Mouse (Mus musculus) neutrophil, adult 5-6 weeks (primary cell): ENCODE results near the gene Ferd3l. TPM values are rescaled to one million over a fixed set of nuclear protein-coding genes. Genes with fewer than 3 reads are reported as not detected.

Experiments
- ATAC-seq: fragments of 151-379, 151-347 bp; 2 replicates; pipeline ENCODE4 v1.8.0; 2017; ENCODE audit warnings: mild to moderate bottlenecking, moderate TSS enrichment; ENCODE audit not compliant: insufficient number of reproducible peaks, poor library complexity, low FRiP score, severe bottlenecking; ENCODE audit errors: extremely low read depth
- total RNA-seq: library from RNA; stranded (forward); fragments of 200-1000 nt; gene quantifications from 2 replicates; pipeline ENCODE4 v1.2.3, GENCODE M21; 2017

Gene Ferd3l
- total RNA-seq, 1 experiment from 2014 or later: not detected

DNA sequence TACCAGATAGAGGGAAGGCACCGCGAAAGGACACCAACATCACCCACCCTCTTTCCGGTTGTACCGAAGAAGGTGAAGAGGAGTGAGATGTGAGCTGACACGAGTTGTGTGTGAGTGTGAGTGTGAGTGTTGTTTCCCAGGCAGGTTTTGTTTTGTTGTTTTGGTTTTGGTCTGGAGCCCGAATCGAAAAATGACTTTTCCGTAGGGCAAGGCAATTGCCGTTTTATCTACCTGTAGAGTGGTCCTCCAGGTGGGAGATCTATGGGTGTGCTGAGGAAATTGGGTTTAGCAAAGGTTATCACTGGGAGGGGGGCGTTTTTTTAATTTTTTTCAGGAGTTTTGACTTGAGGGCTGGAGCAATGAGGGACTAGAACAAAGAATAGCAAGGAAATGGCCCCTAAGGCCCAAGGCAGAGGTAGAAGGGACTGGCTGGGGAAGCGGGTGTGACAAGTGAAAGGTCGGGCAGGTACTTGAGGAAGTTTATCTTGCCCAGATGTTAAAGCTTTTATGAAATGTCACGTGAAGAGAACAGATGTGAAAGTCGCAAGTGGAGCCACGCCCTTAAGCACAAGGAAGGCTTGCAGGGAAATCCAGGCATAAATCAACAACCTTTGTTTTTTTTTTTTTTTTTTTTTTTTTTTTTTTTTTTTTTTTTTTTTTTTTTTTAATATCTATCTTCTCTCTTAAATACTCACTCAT lies 35.6 kb downstream of the Ferd3l start:
- no peak for ATAC-seq

DNA sequence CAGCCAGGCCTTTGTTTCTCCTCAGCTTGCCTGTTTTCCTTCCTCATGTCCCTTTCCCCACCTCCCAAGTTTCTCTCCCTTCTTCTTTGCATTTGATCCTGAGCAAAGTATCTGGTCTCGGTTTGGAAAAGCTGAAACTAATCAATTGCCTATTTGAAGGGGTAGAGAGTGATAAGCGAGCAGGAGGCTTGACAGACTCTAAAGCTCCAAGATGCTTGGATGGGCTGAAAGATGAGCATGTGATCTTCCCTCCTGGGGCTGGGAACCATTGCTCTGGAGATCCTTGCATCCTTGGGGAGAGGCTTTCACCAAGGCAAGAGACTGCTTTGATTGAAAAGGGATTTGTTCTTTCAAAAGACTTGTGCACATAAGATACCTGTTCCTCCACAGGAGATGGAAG lies 36.2 kb downstream of the Ferd3l start:
- no peak for ATAC-seq

DNA sequence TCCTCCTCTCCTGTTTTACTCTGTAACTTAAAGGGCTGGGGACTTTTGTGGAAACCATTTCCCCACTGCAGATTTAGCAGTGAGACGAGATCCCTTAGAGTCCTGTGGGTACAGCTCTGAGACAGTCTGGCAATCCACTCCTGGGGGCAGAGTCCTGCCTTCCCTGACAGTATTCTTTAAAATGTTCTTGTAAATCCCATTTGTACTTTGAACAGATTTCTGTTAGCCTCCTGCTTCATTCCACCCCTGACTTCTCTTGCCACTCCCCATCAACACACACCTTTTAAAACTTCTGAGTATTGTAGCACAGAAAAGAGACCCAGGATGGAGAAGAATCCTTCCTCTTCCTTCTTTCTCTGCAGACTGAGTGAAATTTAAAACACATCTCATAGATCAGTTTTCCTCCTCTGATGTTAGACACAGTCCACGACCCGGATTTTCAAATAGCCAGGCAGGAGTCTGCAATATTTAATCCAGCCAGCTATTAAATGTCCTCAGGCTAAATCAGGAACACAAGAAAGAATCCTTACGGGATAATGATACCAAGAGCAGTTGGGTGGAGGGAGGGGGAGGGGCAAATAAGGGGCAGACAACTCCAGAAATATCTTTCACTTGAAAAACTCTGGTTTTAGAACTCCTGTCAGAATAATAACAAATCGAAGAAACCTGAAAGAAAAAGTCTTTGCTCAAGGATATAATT lies 37.6 kb downstream of the Ferd3l start:
- ATAC-seq: no peak

DNA sequence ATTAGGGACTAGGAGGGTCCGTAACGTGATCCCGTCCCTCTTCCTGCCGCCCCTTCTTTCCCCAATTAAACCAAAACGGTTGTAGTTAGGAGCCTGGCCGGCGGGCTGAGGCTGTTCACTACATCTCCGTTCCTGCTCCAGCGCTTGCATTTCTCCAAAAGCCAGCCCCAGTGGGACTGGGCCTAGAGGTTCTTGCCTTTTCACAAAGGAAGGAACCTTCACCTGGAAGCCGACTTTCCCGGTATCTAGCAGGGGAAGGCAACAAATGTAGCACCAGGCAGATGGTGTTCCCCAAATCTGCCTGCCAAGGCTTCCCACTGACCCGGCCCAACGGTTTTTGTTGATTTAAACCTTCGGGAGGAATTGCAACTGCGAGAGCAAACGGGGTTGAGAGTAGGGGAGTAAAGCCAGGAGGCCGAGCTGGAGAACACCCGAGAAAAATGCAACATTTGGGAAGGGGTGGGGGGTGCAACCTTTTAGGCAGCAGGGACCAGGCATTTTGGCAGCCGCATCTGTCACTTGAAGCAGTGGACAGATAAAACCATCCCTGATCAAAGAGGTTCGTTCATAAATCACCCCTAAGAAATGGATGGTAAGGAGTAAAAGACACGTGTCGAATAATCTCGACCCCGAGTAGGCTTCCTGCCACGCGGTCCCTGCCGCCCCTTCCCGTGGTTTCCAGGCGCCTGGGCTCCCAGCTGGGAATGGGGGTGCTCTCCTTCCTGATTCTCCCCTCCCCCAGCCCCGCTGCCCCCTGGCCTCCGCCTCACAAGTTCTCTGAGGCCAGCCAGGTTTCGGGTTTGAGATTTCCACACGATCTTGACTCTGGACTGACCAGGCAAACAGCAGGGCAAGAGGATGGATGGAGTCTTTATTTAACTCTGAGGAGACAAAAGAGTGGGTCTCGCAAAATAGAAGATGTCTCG lies 38.5 kb downstream of the Ferd3l start:
- ATAC-seq: no peak

DNA sequence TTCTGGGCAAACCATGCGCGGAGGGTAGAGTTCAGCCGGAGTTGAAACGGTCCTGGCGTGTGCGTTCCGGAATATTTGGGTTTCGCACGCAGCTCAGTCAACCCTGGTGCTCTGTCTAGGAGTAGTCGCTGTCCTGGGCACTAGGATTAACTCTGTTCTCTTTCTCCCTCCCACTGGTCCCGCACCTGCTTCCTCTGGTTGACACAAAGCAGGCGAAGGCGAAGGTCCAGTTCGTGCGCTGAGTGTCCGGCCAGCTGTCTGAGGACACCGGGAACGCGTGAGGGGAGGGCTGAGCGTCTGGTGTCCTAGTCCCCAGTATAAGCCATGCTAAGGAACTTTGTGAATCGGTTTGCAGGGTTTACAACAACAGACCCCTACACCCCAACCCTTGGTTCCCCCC lies 39.3 kb downstream of the Ferd3l start:
- ATAC-seq: no peak

DNA sequence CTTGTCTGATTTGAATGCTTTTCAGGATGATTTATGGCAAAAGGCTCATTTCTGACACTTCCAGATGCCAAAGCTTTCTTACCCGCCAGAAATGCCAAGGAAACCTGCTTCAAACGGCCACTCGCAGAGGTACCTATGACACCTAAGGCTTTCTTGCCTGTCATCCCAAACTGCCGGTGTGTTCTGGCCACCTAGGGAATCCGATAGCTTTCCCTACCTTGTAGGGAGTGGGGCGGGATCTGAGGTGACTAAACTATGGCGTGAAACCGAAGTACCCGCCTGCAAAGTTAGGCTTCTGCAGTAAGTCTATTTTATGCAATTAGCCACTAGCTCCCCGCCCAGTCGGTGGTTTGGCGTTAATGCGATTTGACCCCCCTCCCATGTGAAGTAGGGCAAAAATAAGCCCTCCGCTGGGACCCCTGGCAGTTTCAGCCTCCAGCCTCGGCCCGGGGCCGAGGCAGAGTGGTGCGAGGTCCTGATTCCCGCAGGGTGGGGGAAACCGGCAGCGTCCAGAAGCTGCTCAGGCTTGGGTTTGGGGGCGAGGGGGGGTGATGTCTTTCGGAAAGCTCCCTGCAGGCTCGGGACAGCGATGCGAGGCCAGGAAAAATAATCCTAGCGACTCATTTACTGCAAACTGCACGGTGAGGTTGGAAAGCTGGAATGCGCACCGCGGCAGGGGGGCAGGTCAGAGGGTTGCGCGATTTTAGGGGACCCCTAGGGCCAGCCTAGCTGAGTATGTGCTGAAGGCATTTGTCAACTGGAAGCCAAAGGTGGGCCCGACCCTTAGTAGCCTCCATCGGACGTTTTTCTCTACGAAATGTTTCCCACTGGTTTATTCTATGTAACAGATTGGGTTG lies 40.0 kb downstream of the Ferd3l start:
- ATAC-seq: no peak

DNA sequence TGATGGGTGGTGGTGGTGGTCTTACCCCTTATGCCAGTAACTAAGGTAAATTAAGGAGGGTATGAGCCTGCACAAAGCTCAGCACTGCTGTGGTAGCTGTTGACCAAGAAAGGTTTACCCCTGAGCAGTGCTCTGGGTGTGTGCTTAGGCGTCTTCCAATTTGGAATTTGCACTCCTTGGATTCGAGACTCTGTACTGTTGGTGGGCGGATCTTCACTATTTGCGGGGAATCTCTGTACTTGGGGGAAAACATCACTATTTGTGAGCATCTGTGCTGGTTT lies 40.6 kb downstream of the Ferd3l start:
- no peak for ATAC-seq

Other genes starting within 250 kb of the Ferd3l start
- gene Twist1, start 29.2 kb downstream of the Ferd3l start, total RNA-seq: not detected in 2 replicates